Mouse (Mus musculus) kidney, postnatal 0 days (tissue): ENCODE data around the gene Defb23. TPM values are rescaled to one million over a fixed set of nuclear protein-coding genes. Genes with fewer than 3 reads are reported as not detected.

Experiments
- ATAC-seq: fragments of 200-750 bp; cut with Nextera tagmentation; replicated peaks from 2 replicates; pipeline ENCODE4 v1.8.0; 2017; ENCODE audit warnings: low read depth, moderate number of reproducible peaks, moderate TSS enrichment, moderate library complexity; ENCODE audit not compliant: low FRiP score
- DNase-seq: peaks from one replicate; pipeline ENCODE4 v3.0.0-alpha.2; 2016; ENCODE audit warnings: low spot score
- H3K27ac ChIP-seq: fragments of 300-500 bp; sonication (generic); 2 replicates; pipeline ENCODE4 v1.5.1; 2014; ENCODE audit warnings: mild to moderate bottlenecking
- H3K27me3 ChIP-seq: fragments of 300-500 bp; sonication (generic); 2 replicates; pipeline ENCODE4 v1.6.1; 2014; ENCODE audit warnings: low read length, mixed read lengths; ENCODE audit not compliant: insufficient read depth
- H3K36me3 ChIP-seq: fragments of 300-500 bp; sonication (generic); 2 replicates; pipeline ENCODE4 v1.6.1; 2014; ENCODE audit warnings: low read length, mixed read lengths; ENCODE audit not compliant: insufficient read depth
- H3K4me1 ChIP-seq: fragments of 300-500 bp; sonication (generic); replicated peaks from 2 replicates; pipeline ENCODE4 v1.6.1; 2014; ENCODE audit warnings: antibody characterized with exemption, low read length, mixed read lengths; ENCODE audit not compliant: insufficient read depth
- H3K4me2 ChIP-seq: fragments of 300-500 bp; sonication (generic); 2 replicates; pipeline ENCODE4 v1.6.1; 2014; ENCODE audit warnings: mild to moderate bottlenecking, low read length, moderate library complexity, mixed read lengths
- H3K4me3 ChIP-seq: fragments of 300-500 bp; sonication (generic); replicated peaks from 2 replicates; pipeline ENCODE4 v1.5.1; 2014; ENCODE audit warnings: low read depth, low read length
- H3K9ac ChIP-seq: fragments of 300-500 bp; sonication (generic); 2 replicates; pipeline ENCODE4 v1.6.1; 2014; ENCODE audit warnings: low read depth, low read length
- H3K9me3 ChIP-seq: fragments of 300-500 bp; sonication (generic); replicated peaks from 2 replicates; pipeline ENCODE4 v1.6.1; 2016; ENCODE audit warnings: low read length, inconsistent platforms, mixed read lengths
- CTCF ChIP-seq: IDR thresholded peaks from 2 replicates; pipeline ENCODE4 v1.5.1; 2016; ENCODE audit warnings: antibody characterized with exemption, low read depth, mild to moderate bottlenecking, moderate library complexity
- WGBS: fragments of 180-500 bp; shearing (Covaris S2); extraction: QIAGEN DNeasy Blood & Tissue Kit; methylation state at CpG from one replicate; pipeline ENCODE4 v1.1.7; 2014; 5-methylcytosine and 5-hydroxymethylcytosine counted together
- polyA plus RNA-seq: library from polyadenylated mRNA; unstranded; fragments of >200 nt; fragmentation: Nextera tagmentation; extraction: Ambion mirVana; gene quantifications from 2 replicates; pipeline ENCODE4 v1.2.1, GENCODE M21; 2015

Gene Defb23
- polyA plus RNA-seq, 1 experiment from 2014 or later = not detected

DNA sequence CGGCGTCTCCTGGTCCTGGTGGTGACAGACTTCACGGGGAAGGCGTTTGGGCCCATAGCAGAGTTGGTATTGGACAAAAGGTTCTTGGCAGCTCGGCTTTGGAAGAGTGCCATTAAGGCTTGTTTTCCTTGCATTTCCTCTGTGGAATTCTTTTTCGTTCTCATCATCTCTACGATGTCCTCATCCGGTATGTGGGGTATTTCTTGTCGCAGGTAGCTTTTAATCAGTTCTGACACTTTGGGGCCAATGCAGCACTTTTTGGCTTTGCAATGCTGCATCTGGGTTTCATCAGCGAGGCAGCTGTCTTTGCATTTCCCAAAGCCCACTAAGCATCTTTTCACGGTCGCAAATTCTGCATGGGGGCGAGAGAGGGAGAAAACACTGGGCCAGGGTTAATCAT, 5.2 kb downstream of the Defb23 start:
- 47% methylated on average over 13 of the region's 13 CpGs for WGBS
- Histone ChIP-seq H3K27ac (no peak overlapping the region), H3K9me3 (no peaks in the 10 kb centered on the region), H3K36me3 (no peaks in the 10 kb centered on the region), H3K4me3 (no peak overlapping the region), H3K9ac (no peak overlapping the region), H3K4me1 (no peaks in the 10 kb centered on the region), H3K4me2 (no peak overlapping the region), H3K27me3 (no peaks in the 10 kb centered on the region)
- no peak for TF ChIP-seq CTCF
- DNase-seq (no peak), ATAC-seq (no peak)

- no peak for TF ChIP-seq CTCF
- Histone ChIP-seq H3K4me1 (no peaks in the 10 kb centered on the region), H3K4me3 (no peak overlapping the region), H3K4me2 (no peak overlapping the region), H3K36me3 (no peaks in the 10 kb centered on the region), H3K27ac (no peak overlapping the region), H3K9ac (no peak overlapping the region), H3K9me3 (no peaks in the 10 kb centered on the region), H3K27me3 (no peaks in the 10 kb centered on the region)
- DNase-seq = no peak
- WGBS = 79% methylated on average over 4 of the region's 4 CpGs
- ATAC-seq = no peak
These were observed 12.2 kb downstream of the Defb23 start for GRCm38 (mm10) chr2:152452101-152452781.

GRCm38 (mm10) chr2:152450241-152450640, 14.2 kb downstream of the Defb23 start:
- peak; percentile 73 for DNase-seq
- H3K4me3 ChIP-seq = no peak overlapping the region
- peak; percentile 80 for TF ChIP-seq CTCF
- no peak overlapping the region for H3K9ac ChIP-seq
- H3K36me3 ChIP-seq = no peaks in the 10 kb centered on the region
- ATAC-seq = no peak
- H3K4me1 ChIP-seq = no peaks in the 10 kb centered on the region
- no peak overlapping the region for H3K4me2 ChIP-seq
- H3K27ac ChIP-seq = no peak overlapping the region
- WGBS = 3% methylated on average over 5 of the region's 5 CpGs
- H3K27me3 ChIP-seq = no peaks in the 10 kb centered on the region
- H3K9me3 ChIP-seq = no peaks in the 10 kb centered on the region

GRCm38 (mm10) chr2:152447461-152447860, 17.0 kb downstream of the Defb23 start:
- DNase-seq (peak; percentile 66), ATAC-seq (no peak)
- no peak overlapping the region for H3K9ac ChIP-seq
- H3K27me3 ChIP-seq = no peaks in the 10 kb centered on the region
- no peaks in the 10 kb centered on the region for H3K9me3 ChIP-seq
- no peak for TF ChIP-seq CTCF
- no peaks in the 10 kb centered on the region for H3K36me3 ChIP-seq
- no peak overlapping the region for H3K4me2 ChIP-seq
- 7% methylated on average over 5 of the region's 5 CpGs for WGBS
- H3K4me3 ChIP-seq = no peak overlapping the region
- no peak overlapping the region for H3K27ac ChIP-seq
- H3K4me1 ChIP-seq = 0 out of 2 replicates have a peak, but pooled peaks cover 5% of the 10 kb centered on the region

GRCm38 (mm10) chr2:152446642-152447041, 17.8 kb downstream of the Defb23 start:
- no peak for DNase-seq
- Histone ChIP-seq H3K36me3 (no peaks in the 10 kb centered on the region), H3K4me2 (no peak overlapping the region), H3K4me1 (0 out of 2 replicates have a peak, but pooled peaks cover 5% of the 10 kb centered on the region), H3K27ac (no peak overlapping the region), H3K4me3 (no peak overlapping the region), H3K27me3 (no peaks in the 10 kb centered on the region), H3K9me3 (no peaks in the 10 kb centered on the region), H3K9ac (no peak overlapping the region)
- WGBS = 68% methylated on average over 2 of the region's 2 CpGs
- no peak for ATAC-seq
- TF ChIP-seq CTCF = no peak

DNA sequence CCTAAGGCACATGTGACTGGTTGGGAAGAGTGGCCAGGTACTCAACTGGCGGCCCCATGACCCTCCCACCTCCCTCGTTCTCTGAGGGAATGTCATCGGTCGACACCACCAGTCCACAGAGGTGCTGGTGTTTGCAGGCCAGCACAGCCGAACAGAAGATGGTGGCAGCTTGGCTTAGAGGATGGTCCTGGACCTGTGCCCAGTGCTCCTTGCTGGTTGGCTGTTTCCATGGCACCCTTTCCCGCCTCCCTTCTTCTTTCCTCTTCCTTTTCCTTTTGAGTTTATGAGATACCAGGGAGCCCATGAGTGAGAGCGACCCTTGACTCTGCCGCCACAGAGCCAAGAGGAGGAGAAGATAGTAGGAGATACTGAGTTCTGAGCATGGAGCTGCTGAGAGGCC, 21.1 kb downstream of the Defb23 start:
- Histone ChIP-seq H3K4me1 (0 out of 2 replicates have a peak, but pooled peaks cover 5% of the 10 kb centered on the region), H3K4me3 (no peak overlapping the region), H3K36me3 (no peaks in the 10 kb centered on the region), H3K27me3 (no peaks in the 10 kb centered on the region), H3K27ac (no peak overlapping the region), H3K4me2 (no peak overlapping the region), H3K9me3 (no peaks in the 10 kb centered on the region), H3K9ac (no peak overlapping the region)
- no peak for TF ChIP-seq CTCF
- ATAC-seq (no peak), DNase-seq (no peak)
- WGBS = 83% methylated on average over 8 of the region's 8 CpGs
